Mouse (Mus musculus): ENCODE measurements around the gene Gm11549. TPM values are rescaled to one million over a fixed set of nuclear protein-coding genes. Genes with fewer than 3 reads are reported as not detected.

Gm11549 gene
- polyA plus RNA-seq, 1 experiment: 0.04 TPM

DNA sequence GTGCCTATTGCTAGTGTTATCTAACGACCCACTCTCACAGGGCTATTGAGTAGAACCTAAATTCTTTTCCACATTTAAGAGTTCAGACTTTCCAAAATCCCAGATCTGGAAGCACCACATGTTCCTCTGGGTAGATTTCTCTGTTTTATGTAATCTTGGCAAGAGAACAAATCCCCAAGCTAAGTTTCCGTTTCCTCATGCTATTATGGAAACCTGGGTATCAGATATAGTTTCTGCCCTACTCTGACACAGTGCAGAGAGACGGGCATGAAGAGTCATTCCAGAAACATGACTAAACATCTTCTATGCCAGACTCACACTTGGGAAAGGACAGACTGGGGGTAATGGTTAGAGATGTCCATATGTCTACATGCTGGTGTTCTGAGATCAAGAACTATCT is 2.9 kb upstream of the Gm11549 start:
- TF ChIP-seq CTCF (IDR thresholded peaks at IDR 0.05; ENCODE audit: insufficient read depth, low read length) (no peak), POLR2A (IDR thresholded peaks at IDR 0.05; ENCODE audit: borderline replicate concordance, extremely low read depth, low read depth, low read length) (no peak)
- no peak for DNase-seq
- 55% methylated on average over 3 of the region's 3 CpGs for WGBS

GRCm38 (mm10) chr3:36522137-36522536 is 524 bp upstream of the Gm11549 start:
- TF ChIP-seq CTCF (IDR thresholded peaks at IDR 0.05; ENCODE audit: insufficient read depth, low read length): no peak
- no peak for TF ChIP-seq POLR2A (IDR thresholded peaks at IDR 0.05; ENCODE audit: borderline replicate concordance, extremely low read depth, low read depth, low read length)
- Histone ChIP-seq H3K4me1 (ENCODE audit: control insufficient read depth, insufficient read depth, low read length) (peaks cover 2% of the 10 kb centered on the region), H3K4me3 (replicated peaks; ENCODE audit: extremely low read depth, low read depth, low read length) (no peak overlapping the region)
- no peak for DNase-seq
- WGBS: 24% methylated on average over 4 of the region's 4 CpGs

More for the DNA sequence above, 2.9 kb upstream of the Gm11549 start:
- Histone ChIP-seq H3K4me3 (replicated peaks; ENCODE audit: extremely low read depth, low read depth, low read length) (no peak overlapping the region), H3K4me1 (ENCODE audit: control insufficient read depth, insufficient read depth, low read length) (peaks cover 2% of the 10 kb centered on the region)

- no peak for DNase-seq
- WGBS: 80% methylated on average over 9 of the region's 9 CpGs
- Histone ChIP-seq H3K4me1 (ENCODE audit: control insufficient read depth, insufficient read depth, low read length) (peaks cover 2% of the 10 kb centered on the region; the same call in 1 of the 2 replicates), H3K4me3 (replicated peaks; ENCODE audit: extremely low read depth, low read depth, low read length) (no peak overlapping the region)
- no peak for TF ChIP-seq CTCF (IDR thresholded peaks at IDR 0.05; ENCODE audit: insufficient read depth, low read length)
- no peak for TF ChIP-seq POLR2A (IDR thresholded peaks at IDR 0.05; ENCODE audit: borderline replicate concordance, extremely low read depth, low read depth, low read length)
Observed at GRCm38 (mm10) chr3:36516196-36516595, 5.4 kb downstream of the Gm11549 start.

DNA sequence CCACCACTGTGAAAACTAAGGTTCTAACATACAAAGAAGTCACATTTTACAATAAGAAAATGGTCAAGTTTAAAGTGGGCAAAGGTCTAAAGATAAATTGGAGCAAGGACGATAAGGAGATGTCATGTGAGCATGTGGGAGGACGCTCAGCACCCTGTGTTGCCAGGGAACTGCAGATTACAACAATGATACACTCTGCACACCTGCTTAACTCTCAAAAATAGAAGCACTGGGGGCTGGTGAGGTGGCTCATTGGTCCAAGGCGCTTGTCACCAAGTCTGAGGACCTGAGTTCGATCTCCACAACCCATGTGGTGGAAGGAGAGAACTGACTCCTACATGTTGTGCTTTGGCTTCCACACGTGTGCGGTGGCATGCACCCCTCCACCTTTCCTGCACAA is 10.1 kb downstream of the Gm11549 start:
- H3K4me1 ChIP-seq (ENCODE audit: control insufficient read depth, insufficient read depth, low read length): no peaks in the 10 kb centered on the region
- H3K4me3 ChIP-seq (replicated peaks; ENCODE audit: extremely low read depth, low read depth, low read length): no peak overlapping the region
- DNase-seq: no peak
- TF ChIP-seq CTCF (IDR thresholded peaks at IDR 0.05; ENCODE audit: insufficient read depth, low read length) (no peak), POLR2A (IDR thresholded peaks at IDR 0.05; ENCODE audit: borderline replicate concordance, extremely low read depth, low read depth, low read length) (no peak)
- WGBS: 82% methylated on average over 6 of the region's 6 CpGs

DNA sequence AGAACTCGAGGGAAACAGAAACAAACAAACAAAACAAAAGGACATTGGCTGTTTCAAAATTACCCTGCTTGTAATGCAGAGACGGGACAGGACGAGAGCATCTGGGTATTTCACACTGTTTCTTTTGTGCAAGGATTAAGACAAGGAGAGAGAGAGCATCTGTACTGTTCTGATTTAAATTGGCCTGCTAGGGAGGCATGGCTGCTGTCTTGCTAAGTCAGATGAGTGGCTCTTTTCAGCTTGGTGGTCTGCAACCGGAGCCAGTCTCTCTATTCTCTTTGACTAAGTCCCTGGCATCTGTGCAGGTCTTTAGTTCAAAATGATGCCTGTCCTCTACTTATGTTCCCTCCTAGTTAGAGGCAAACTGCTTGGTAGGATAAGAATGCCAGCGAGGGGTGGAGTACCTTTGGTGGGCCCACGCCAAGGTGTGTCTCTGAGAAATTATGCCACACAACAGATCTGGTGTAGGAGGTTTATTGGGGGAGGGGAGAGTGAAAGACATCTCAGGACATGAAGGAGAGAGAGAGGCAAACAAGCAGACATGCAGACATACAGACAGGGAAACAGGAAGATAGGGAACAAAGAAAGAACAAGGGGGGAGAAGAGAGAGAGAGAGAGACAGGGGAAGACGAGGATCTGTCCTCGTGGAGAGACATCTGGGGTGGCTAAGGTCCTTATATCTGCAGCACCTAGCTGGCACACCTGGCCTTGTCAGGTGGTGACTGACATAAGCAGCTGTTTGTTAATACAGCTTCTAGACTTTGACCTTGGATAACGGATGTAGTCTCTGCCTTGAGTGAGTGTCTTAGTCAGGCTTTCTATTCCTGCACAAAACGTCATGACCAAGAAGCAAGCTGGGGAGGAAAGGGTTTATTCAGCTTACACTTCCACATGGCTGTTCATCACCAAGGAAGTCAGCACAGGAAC is 15.5 kb downstream of the Gm11549 start:
- Histone ChIP-seq H3K4me3 (replicated peaks; ENCODE audit: extremely low read depth, low read depth, low read length) (no peak overlapping the region), H3K4me1 (ENCODE audit: control insufficient read depth, insufficient read depth, low read length) (no peaks in the 10 kb centered on the region)
- WGBS: 62% methylated on average over 10 of the region's 10 CpGs
- TF ChIP-seq CTCF (IDR thresholded peaks at IDR 0.05; ENCODE audit: insufficient read depth, low read length): no peak
- no peak for TF ChIP-seq POLR2A (IDR thresholded peaks at IDR 0.05; ENCODE audit: borderline replicate concordance, extremely low read depth, low read depth, low read length)
- no peak for DNase-seq

- DNase-seq: no peak
- TF ChIP-seq CTCF (IDR thresholded peaks at IDR 0.05; ENCODE audit: insufficient read depth, low read length) (no peak), POLR2A (IDR thresholded peaks at IDR 0.05; ENCODE audit: borderline replicate concordance, extremely low read depth, low read depth, low read length) (no peak)
- H3K4me3 ChIP-seq (replicated peaks; ENCODE audit: extremely low read depth, low read depth, low read length): no peak overlapping the region
- no peaks in the 10 kb centered on the region for H3K4me1 ChIP-seq (ENCODE audit: control insufficient read depth, insufficient read depth, low read length)
- WGBS: 83% methylated on average over 8 of the region's 8 CpGs
Observed at GRCm38 (mm10) chr3:36505306-36505705, 16.3 kb downstream of the Gm11549 start.

GRCm38 (mm10) chr3:36501546-36501945 is 20.1 kb downstream of the Gm11549 start:
- Histone ChIP-seq H3K4me1 (ENCODE audit: control insufficient read depth, insufficient read depth, low read length) (no peaks in the 10 kb centered on the region), H3K4me3 (replicated peaks; ENCODE audit: extremely low read depth, low read depth, low read length) (no peak overlapping the region)
- DNase-seq: no peak
- WGBS: 66% methylated on average over 7 of the region's 7 CpGs
- TF ChIP-seq CTCF (IDR thresholded peaks at IDR 0.05; ENCODE audit: insufficient read depth, low read length) (no peak), POLR2A (IDR thresholded peaks at IDR 0.05; ENCODE audit: borderline replicate concordance, extremely low read depth, low read depth, low read length) (no peak)

- Histone ChIP-seq H3K4me1 (ENCODE audit: control insufficient read depth, insufficient read depth, low read length) (no peaks in the 10 kb centered on the region), H3K4me3 (replicated peaks; ENCODE audit: extremely low read depth, low read depth, low read length) (no peak overlapping the region)
- TF ChIP-seq CTCF (IDR thresholded peaks at IDR 0.05; ENCODE audit: insufficient read depth, low read length) (no peak), POLR2A (IDR thresholded peaks at IDR 0.05; ENCODE audit: borderline replicate concordance, extremely low read depth, low read depth, low read length) (no peak)
- DNase-seq: no peak
- 77% methylated on average over 8 of the region's 8 CpGs for WGBS
Observed at GRCm38 (mm10) chr3:36500976-36501375, 20.6 kb downstream of the Gm11549 start.

- no peak for TF ChIP-seq POLR2A (IDR thresholded peaks at IDR 0.05; ENCODE audit: borderline replicate concordance, extremely low read depth, low read depth, low read length)
- no peak for TF ChIP-seq CTCF (IDR thresholded peaks at IDR 0.05; ENCODE audit: insufficient read depth, low read length)
- H3K4me1 ChIP-seq (ENCODE audit: control insufficient read depth, insufficient read depth, low read length): no peaks in the 10 kb centered on the region; the same call in 1 of the 2 replicates
- no peak for DNase-seq
- no peak overlapping the region for H3K4me3 ChIP-seq (replicated peaks; ENCODE audit: extremely low read depth, low read depth, low read length)
- 86% methylated on average over 7 of the region's 7 CpGs for WGBS
Observed at GRCm38 (mm10) chr3:36499418-36499817, 22.2 kb downstream of the Gm11549 start.

DNA sequence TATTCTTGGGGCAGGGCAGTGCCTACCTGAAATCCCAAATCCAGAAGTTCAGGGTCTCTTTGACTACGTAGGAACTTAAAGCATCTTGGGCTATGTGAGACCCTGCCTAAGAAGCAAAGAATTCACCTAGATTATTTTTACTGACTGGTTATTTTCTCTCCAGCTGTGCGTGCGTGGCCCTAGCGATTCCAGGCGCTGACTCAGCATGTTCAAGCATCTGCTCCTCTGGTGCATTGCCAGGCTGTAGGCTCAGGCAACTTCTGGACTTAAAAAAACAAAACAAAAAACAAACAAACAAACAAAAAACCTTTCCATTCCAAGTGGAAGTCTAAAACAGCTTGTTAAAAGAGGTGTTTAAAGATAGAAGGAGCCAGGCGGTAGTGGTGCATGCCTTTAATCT is 23.4 kb downstream of the Gm11549 start:
- TF ChIP-seq CTCF (IDR thresholded peaks at IDR 0.05; ENCODE audit: insufficient read depth, low read length) (no peak), POLR2A (IDR thresholded peaks at IDR 0.05; ENCODE audit: borderline replicate concordance, extremely low read depth, low read depth, low read length) (no peak)
- DNase-seq: no peak
- WGBS: 81% methylated on average over 6 of the region's 6 CpGs
- no peak overlapping the region for H3K4me3 ChIP-seq (replicated peaks; ENCODE audit: extremely low read depth, low read depth, low read length)
- H3K4me1 ChIP-seq (ENCODE audit: control insufficient read depth, insufficient read depth, low read length): no peaks in the 10 kb centered on the region; the same call in 1 of the 2 replicates
